Mouse (Mus musculus) limb, embryonic 14.5 days (tissue): Measurements from ENCODE around the gene Pde4b. TPM values are rescaled to one million over a fixed set of nuclear protein-coding genes. Genes with fewer than 3 reads are reported as not detected.

Experiments
- ATAC-seq: fragments of 200-750 bp; cut with Nextera tagmentation; 2 replicates; pipeline ENCODE4 v1.8.0; 2017; ENCODE audit warnings: low read depth, moderate number of reproducible peaks, moderate TSS enrichment; ENCODE audit not compliant: low FRiP score
- DNase-seq: peaks from one replicate; pipeline ENCODE4 v3.0.0-alpha.2; 2015; ENCODE audit warnings: low spot score
- H3K27ac ChIP-seq: fragments of 300-500 bp; sonication (generic); replicated peaks from 2 replicates; pipeline ENCODE4 v1.5.1; 2014; ENCODE audit warnings: low read depth, mild to moderate bottlenecking, low read length, moderate library complexity, mixed read lengths
- H3K27me3 ChIP-seq: fragments of 300-500 bp; sonication (generic); 2 replicates; pipeline ENCODE4 v1.6.1; 2014; ENCODE audit warnings: low read length, mixed read lengths; ENCODE audit not compliant: control insufficient read depth, insufficient read depth
- H3K36me3 ChIP-seq: fragments of 300-500 bp; sonication (generic); 2 replicates; pipeline ENCODE4 v1.6.1; 2014; ENCODE audit warnings: mild to moderate bottlenecking, low read length, moderate library complexity, mixed read lengths; ENCODE audit not compliant: control insufficient read depth, insufficient read depth
- H3K4me1 ChIP-seq: fragments of 300-500 bp; sonication (generic); 2 replicates; pipeline ENCODE4 v1.6.1; 2014; ENCODE audit warnings: antibody characterized with exemption, low read length, mixed read lengths; ENCODE audit not compliant: control insufficient read depth, insufficient read depth
- H3K4me2 ChIP-seq: fragments of 300-500 bp; sonication (generic); replicated peaks from 2 replicates; pipeline ENCODE4 v1.6.1; 2014; ENCODE audit warnings: low read depth, mild to moderate bottlenecking, low read length, moderate library complexity; ENCODE audit not compliant: severe bottlenecking
- H3K4me3 ChIP-seq: fragments of 300-500 bp; sonication (generic); replicated peaks from 2 replicates; pipeline ENCODE4 v1.5.1; 2014; ENCODE audit warnings: low read length
- H3K9ac ChIP-seq: fragments of 300-500 bp; sonication (generic); 2 replicates; pipeline ENCODE4 v1.6.1; 2014; ENCODE audit warnings: mild to moderate bottlenecking, low read depth, low read length, moderate library complexity; ENCODE audit not compliant: severe bottlenecking
- H3K9me3 ChIP-seq: fragments of 300-500 bp; sonication (generic); 2 replicates; pipeline ENCODE4 v1.6.1; 2016; ENCODE audit warnings: low read length; ENCODE audit not compliant: control insufficient read depth
- POLR2A ChIP-seq: fragments of 200-500 bp; IDR thresholded peaks from 2 replicates; pipeline ENCODE4 v1.8.0; 2012; ENCODE audit warnings: inconsistent platforms, mild to moderate bottlenecking, moderate library complexity, borderline replicate concordance; ENCODE audit not compliant: insufficient read depth, insufficient read length; ENCODE audit errors: extremely low read depth
- WGBS: fragments of 180-500 bp; shearing (Covaris S2); extraction: QIAGEN DNeasy Blood & Tissue Kit; methylation state at CpG from one replicate; pipeline ENCODE4 v1.1.7; 2014; 5-methylcytosine and 5-hydroxymethylcytosine counted together
- polyA plus RNA-seq, 2 experiments: library from polyadenylated mRNA; depleted of rRNA in 1 of 2; stranded (reverse) in 1 of 2; unstranded in 1 of 2; fragments of >200 nt; fragmentation: Nextera tagmentation in 1 of 2; extraction: Ambion mirVana in 1 of 2; gene quantifications; 2 replicates each; pipeline versions ENCODE4 v1.2.1 to v1.2.3; 2012 to 2014

Gene Pde4b
- polyA plus RNA-seq, 2 experiments = 14.4 to 18.3 TPM

GRCm38 (mm10) chr4:102569950-102570765 lies 482.8 kb downstream of the Pde4b start:
- peak; percentile 79 for DNase-seq
- 1% methylated on average over 20 of the region's 20 CpGs for WGBS

DNA sequence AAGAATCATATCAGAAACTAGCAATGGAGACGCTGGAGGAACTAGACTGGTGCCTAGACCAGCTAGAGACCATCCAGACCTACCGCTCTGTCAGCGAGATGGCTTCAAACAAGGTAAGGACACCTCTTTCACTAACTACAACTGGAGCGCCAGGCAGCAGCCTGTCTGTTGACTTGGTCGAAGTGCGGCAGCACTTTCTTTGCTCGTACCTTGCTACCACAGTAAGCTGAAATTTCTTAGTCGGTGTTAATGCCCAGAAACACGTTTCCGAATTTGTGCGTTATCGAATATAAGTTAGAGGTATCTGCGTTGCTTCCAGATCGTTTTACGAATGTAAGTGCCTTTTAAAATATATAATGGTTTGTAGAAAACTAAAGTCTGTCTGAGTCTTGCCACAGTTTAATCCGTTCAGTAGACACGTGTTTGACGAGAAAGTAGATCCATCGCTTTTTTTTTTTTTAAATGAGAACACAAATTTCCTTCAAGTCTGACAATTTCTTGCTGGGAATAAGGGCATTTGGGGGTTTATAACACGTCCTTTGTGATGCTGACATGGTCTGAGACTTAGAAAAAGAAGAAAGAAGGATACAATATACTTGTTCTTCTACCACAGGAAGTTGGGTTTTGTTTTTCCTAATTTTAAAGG lies 483.5 kb downstream of the Pde4b start:
- 2% methylated on average over 20 of the region's 20 CpGs for WGBS
- DNase-seq (no peak), ATAC-seq (0 out of 2 replicates have a peak, but pooled peaks have one; percentile 8)
- peaks cover 42% of the 10 kb centered on the region for H3K4me1 ChIP-seq
- H3K4me2 ChIP-seq = peak overlapping the region; percentile 87
- H3K9ac ChIP-seq = peak overlapping the region; percentile 65
- no peaks in the 10 kb centered on the region for H3K27me3 ChIP-seq
- H3K36me3 ChIP-seq = no peaks in the 10 kb centered on the region
- peak overlapping the region; percentile 59 for H3K4me3 ChIP-seq
- no peaks in the 10 kb centered on the region for H3K9me3 ChIP-seq
- TF ChIP-seq POLR2A = peak; percentile 33; the same call in 1 of the 2 replicates
- peak overlapping the region; percentile 85 for H3K27ac ChIP-seq

More at GRCm38 (mm10) chr4:102569950-102570765, 482.8 kb downstream of the Pde4b start:
- Histone ChIP-seq H3K4me3 (peak overlapping the region; percentile 59), H3K9ac (peak overlapping the region; percentile 65), H3K27me3 (no peaks in the 10 kb centered on the region), H3K4me1 (peaks cover 42% of the 10 kb centered on the region), H3K27ac (peak overlapping the region; percentile 85), H3K9me3 (no peaks in the 10 kb centered on the region), H3K36me3 (no peaks in the 10 kb centered on the region), H3K4me2 (peak overlapping the region; percentile 87)
- peak; percentile 69 for ATAC-seq
- TF ChIP-seq POLR2A = no peak

DNA sequence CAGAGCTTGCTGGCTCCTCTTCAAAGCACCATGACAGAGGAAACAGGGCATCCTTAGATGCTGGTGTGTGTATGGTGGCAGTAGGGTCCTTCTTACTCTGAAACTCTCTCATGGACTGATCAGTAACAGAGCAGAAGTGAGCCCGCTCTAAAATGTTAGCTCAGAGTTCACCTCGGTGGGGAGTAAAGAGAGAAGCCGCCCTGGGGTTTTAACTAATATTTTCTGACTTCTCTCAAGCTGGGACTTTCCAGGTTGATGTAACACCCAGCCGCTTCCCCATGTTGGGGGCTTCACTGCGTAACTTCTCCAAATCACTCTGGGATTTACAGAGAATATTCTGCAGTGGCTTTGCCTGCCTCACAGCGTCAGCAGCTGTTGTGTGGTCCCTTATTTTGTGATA lies 484.7 kb downstream of the Pde4b start:
- peak overlapping the region; percentile 32 for H3K9ac ChIP-seq
- H3K27me3 ChIP-seq = no peaks in the 10 kb centered on the region
- peaks cover 46% of the 10 kb centered on the region for H3K4me1 ChIP-seq
- no peaks in the 10 kb centered on the region for H3K9me3 ChIP-seq
- peak overlapping the region; percentile 59 for H3K4me3 ChIP-seq
- ATAC-seq (no peak), DNase-seq (no peak)
- TF ChIP-seq POLR2A = no peak
- WGBS = 53% methylated on average over 6 of the region's 6 CpGs
- H3K36me3 ChIP-seq = no peaks in the 10 kb centered on the region
- no peak overlapping the region for H3K27ac ChIP-seq
- H3K4me2 ChIP-seq = peak overlapping the region; percentile 41

- Histone ChIP-seq H3K9me3 (no peaks in the 10 kb centered on the region), H3K4me1 (peaks cover 41% of the 10 kb centered on the region), H3K27me3 (no peaks in the 10 kb centered on the region), H3K36me3 (no peaks in the 10 kb centered on the region), H3K27ac (no peak overlapping the region), H3K9ac (no peak overlapping the region), H3K4me3 (peak overlapping the region; percentile 59), H3K4me2 (peak overlapping the region; percentile 41)
- no peak for ATAC-seq
- DNase-seq = no peak
- 55% methylated on average over 3 of the region's 3 CpGs for WGBS
- no peak for TF ChIP-seq POLR2A
These were observed 485.2 kb downstream of the Pde4b start for GRCm38 (mm10) chr4:102572591-102572990.

DNA sequence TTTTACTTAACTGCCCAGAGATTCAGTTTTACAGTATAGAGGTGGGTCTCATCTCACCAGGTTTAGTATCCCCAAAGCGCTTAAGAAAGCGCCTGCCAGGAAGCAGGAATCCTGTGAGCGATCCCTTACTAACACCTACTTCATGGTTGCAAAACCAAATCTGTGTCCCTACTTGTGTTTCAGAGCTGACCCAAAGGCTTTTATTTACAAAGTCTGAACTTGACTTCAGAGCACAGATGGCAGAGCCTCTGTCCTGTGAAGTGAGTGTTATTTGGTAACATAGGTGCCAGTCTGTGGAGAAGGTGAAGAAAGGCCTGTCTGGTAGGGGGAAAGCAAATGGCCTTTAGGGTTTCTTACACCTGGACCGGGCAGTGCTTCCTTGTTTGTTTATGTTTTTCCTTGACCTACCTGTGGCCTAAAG lies 486.0 kb downstream of the Pde4b start:
- WGBS = 73% methylated on average over 4 of the region's 4 CpGs
- H3K9ac ChIP-seq = no peak overlapping the region
- H3K36me3 ChIP-seq = no peaks in the 10 kb centered on the region
- no peaks in the 10 kb centered on the region for H3K9me3 ChIP-seq
- H3K4me2 ChIP-seq = 0 out of 2 replicates have a peak overlapping the region, but pooled peaks have one; percentile 41
- ATAC-seq (no peak), DNase-seq (no peak)
- peak overlapping the region; percentile 59; the same call in 1 of the 2 replicates for H3K4me3 ChIP-seq
- no peaks in the 10 kb centered on the region for H3K27me3 ChIP-seq
- TF ChIP-seq POLR2A = no peak
- peaks cover 34% of the 10 kb centered on the region for H3K4me1 ChIP-seq
- H3K27ac ChIP-seq = no peak overlapping the region
